Mouse (Mus musculus) midbrain, embryonic 12.5 days (tissue): ENCODE results near the gene BC005537. TPM values are rescaled to one million over a fixed set of nuclear protein-coding genes. Genes with fewer than 3 reads are reported as not detected.

ENCODE experiments used
- ATAC-seq: fragments of 200-750 bp; cut with Nextera tagmentation; 2 replicates; pipeline ENCODE4 v1.8.0; 2017; ENCODE audit warnings: low read depth, moderate TSS enrichment, moderate library complexity; ENCODE audit not compliant: low FRiP score
- H3K27ac ChIP-seq: fragments of 300-500 bp; sonication (generic); replicated peaks from 2 replicates; pipeline ENCODE4 v1.5.1; 2016; ENCODE audit warnings: mild to moderate bottlenecking
- H3K27me3 ChIP-seq: fragments of 300-500 bp; sonication (generic); 2 replicates; pipeline ENCODE4 v1.6.1; 2016; ENCODE audit warnings: mild to moderate bottlenecking
- H3K36me3 ChIP-seq: fragments of 300-500 bp; sonication (generic); 2 replicates; pipeline ENCODE4 v1.6.1; 2016
- H3K4me1 ChIP-seq: fragments of 300-500 bp; sonication (generic); 2 replicates; pipeline ENCODE4 v1.6.1; 2016
- H3K4me2 ChIP-seq: fragments of 300-500 bp; sonication (generic); replicated peaks from 2 replicates; pipeline ENCODE4 v1.6.1; 2016; ENCODE audit warnings: mild to moderate bottlenecking, moderate library complexity
- H3K4me3 ChIP-seq: fragments of 300-500 bp; sonication (generic); 2 replicates; pipeline ENCODE4 v1.5.1; 2016; ENCODE audit warnings: mild to moderate bottlenecking
- H3K9ac ChIP-seq: fragments of 300-500 bp; sonication (generic); replicated peaks from 2 replicates; pipeline ENCODE4 v1.6.1; 2016; ENCODE audit warnings: mild to moderate bottlenecking, moderate library complexity
- H3K9me3 ChIP-seq: fragments of 300-500 bp; sonication (generic); 2 replicates; pipeline ENCODE4 v1.6.1; 2016; ENCODE audit warnings: mild to moderate bottlenecking
- WGBS: fragments of 180-500 bp; shearing (Covaris S2); methylation state at CpG from one replicate; pipeline ENCODE4 v1.1.7; 2016; 5-methylcytosine and 5-hydroxymethylcytosine counted together
- polyA plus RNA-seq: library from polyadenylated mRNA; unstranded; fragments of >200 nt; fragmentation: Nextera tagmentation; extraction: Ambion mirVana; gene quantifications from 2 replicates; pipeline ENCODE4 v1.2.1, GENCODE M21; 2016

BC005537 gene
- polyA plus RNA-seq, 1 experiment from 2014 or later, result 21.5 TPM

- H3K27ac ChIP-seq, result peak overlapping the region; percentile 98
- no peaks in the 10 kb centered on the region for H3K27me3 ChIP-seq
- H3K9ac ChIP-seq, result peak overlapping the region; percentile 95
- peaks cover 12% of the 10 kb centered on the region for H3K36me3 ChIP-seq
- peak overlapping the region; percentile 99 for H3K4me3 ChIP-seq
- ATAC-seq, result no peak
- peak overlapping the region; percentile 86 for H3K4me2 ChIP-seq
- H3K4me1 ChIP-seq, result peaks cover 23% of the 10 kb centered on the region
- 0% methylated on average over 26 of the region's 26 CpGs for WGBS
- H3K9me3 ChIP-seq, result no peaks in the 10 kb centered on the region
These were observed 754 bp downstream of the BC005537 start for GRCm38 (mm10) chr13:24802131-24802691.

- H3K4me2 ChIP-seq, result peak overlapping the region; percentile 86
- no peaks in the 10 kb centered on the region for H3K9me3 ChIP-seq
- peaks cover 22% of the 10 kb centered on the region for H3K36me3 ChIP-seq
- no peaks in the 10 kb centered on the region for H3K27me3 ChIP-seq
- H3K27ac ChIP-seq, result no peak overlapping the region
- H3K4me3 ChIP-seq, result peak overlapping the region; percentile 99
- peak overlapping the region; percentile 95; the same call in 1 of the 2 replicates for H3K9ac ChIP-seq
- 21% methylated on average over 2 of the region's 2 CpGs for WGBS
- peaks cover 23% of the 10 kb centered on the region for H3K4me1 ChIP-seq
- ATAC-seq, result no peak
These were observed 1.7 kb downstream of the BC005537 start for GRCm38 (mm10) chr13:24803196-24803595.

GRCm38 (mm10) chr13:24806079-24806478 is 4.6 kb downstream of the BC005537 start:
- Histone ChIP-seq H3K27me3 (no peaks in the 10 kb centered on the region), H3K4me2 (no peak overlapping the region)
- ATAC-seq, result no peak

GRCm38 (mm10) chr13:24812521-24812920 is 11.1 kb downstream of the BC005537 start:
- 96% methylated on average over 2 of the region's 2 CpGs for WGBS
- Histone ChIP-seq H3K4me3 (no peak overlapping the region), H3K9ac (no peak overlapping the region), H3K27ac (no peak overlapping the region), H3K36me3 (peaks cover 72% of the 10 kb centered on the region), H3K4me1 (no peaks in the 10 kb centered on the region), H3K4me2 (no peak overlapping the region), H3K9me3 (no peaks in the 10 kb centered on the region), H3K27me3 (no peaks in the 10 kb centered on the region)
- ATAC-seq, result no peak

More at GRCm38 (mm10) chr13:24806079-24806478, 4.6 kb downstream of the BC005537 start:
- H3K27ac ChIP-seq, result no peak overlapping the region
- no peak overlapping the region for H3K9ac ChIP-seq
- H3K9me3 ChIP-seq, result no peaks in the 10 kb centered on the region
- no peak overlapping the region for H3K4me3 ChIP-seq
- H3K36me3 ChIP-seq, result peaks cover 48% of the 10 kb centered on the region
- H3K4me1 ChIP-seq, result peaks cover 19% of the 10 kb centered on the region

GRCm38 (mm10) chr13:24814616-24815015 is 13.2 kb downstream of the BC005537 start:
- Histone ChIP-seq H3K27me3 (no peaks in the 10 kb centered on the region), H3K36me3 (peaks cover 54% of the 10 kb centered on the region), H3K27ac (no peak overlapping the region), H3K9me3 (no peaks in the 10 kb centered on the region), H3K4me1 (no peaks in the 10 kb centered on the region), H3K4me2 (no peak overlapping the region), H3K9ac (no peak overlapping the region), H3K4me3 (no peak overlapping the region)
- WGBS, result 86% methylated on average over 1 of the region's 1 CpGs
- no peak for ATAC-seq

GRCm38 (mm10) chr13:24816125-24817092 is 15.0 kb downstream of the BC005537 start:
- 0 out of 2 replicates have a peak overlapping the region, but pooled peaks have one; percentile 22 for H3K27ac ChIP-seq
- no peaks in the 10 kb centered on the region for H3K9me3 ChIP-seq
- H3K4me3 ChIP-seq, result no peak overlapping the region
- H3K9ac ChIP-seq, result no peak overlapping the region
- no peaks in the 10 kb centered on the region for H3K27me3 ChIP-seq
- WGBS, result 75% methylated on average over 4 of the region's 4 CpGs
- H3K4me2 ChIP-seq, result no peak overlapping the region
- peak; percentile 83 for ATAC-seq
- no peaks in the 10 kb centered on the region for H3K4me1 ChIP-seq
- peaks cover 36% of the 10 kb centered on the region for H3K36me3 ChIP-seq

GRCm38 (mm10) chr13:24819931-24820330 is 18.5 kb downstream of the BC005537 start:
- Histone ChIP-seq H3K9me3 (no peaks in the 10 kb centered on the region), H3K36me3 (peaks cover 7% of the 10 kb centered on the region), H3K9ac (no peak overlapping the region), H3K4me2 (no peak overlapping the region), H3K27me3 (no peaks in the 10 kb centered on the region), H3K4me1 (no peaks in the 10 kb centered on the region), H3K27ac (no peak overlapping the region), H3K4me3 (no peak overlapping the region)
- no peak for ATAC-seq
- WGBS, result 70% methylated on average over 1 of the region's 1 CpGs

GRCm38 (mm10) chr13:24822663-24823343 is 21.3 kb downstream of the BC005537 start:
- 90% methylated on average over 16 of the region's 16 CpGs for WGBS
- Histone ChIP-seq H3K9ac (no peak overlapping the region), H3K4me2 (no peak overlapping the region), H3K4me1 (no peaks in the 10 kb centered on the region), H3K9me3 (no peaks in the 10 kb centered on the region), H3K27ac (no peak overlapping the region), H3K36me3 (no peaks in the 10 kb centered on the region), H3K4me3 (no peak overlapping the region), H3K27me3 (no peaks in the 10 kb centered on the region)
- no peak for ATAC-seq

GRCm38 (mm10) chr13:24824647-24825046 is 23.2 kb downstream of the BC005537 start:
- Histone ChIP-seq H3K9me3 (no peaks in the 10 kb centered on the region), H3K27ac (no peak overlapping the region), H3K4me3 (no peak overlapping the region), H3K36me3 (no peaks in the 10 kb centered on the region), H3K27me3 (no peaks in the 10 kb centered on the region), H3K9ac (no peak overlapping the region), H3K4me2 (no peak overlapping the region), H3K4me1 (no peaks in the 10 kb centered on the region)
- WGBS, result 97% methylated on average over 4 of the region's 4 CpGs
- ATAC-seq, result no peak

- 0 out of 2 replicates have a peak, but pooled peaks cover 1% of the 10 kb centered on the region for H3K4me1 ChIP-seq
- 90% methylated on average over 4 of the region's 4 CpGs for WGBS
- H3K9ac ChIP-seq, result no peak overlapping the region
- H3K27me3 ChIP-seq, result no peaks in the 10 kb centered on the region
- no peak overlapping the region for H3K4me3 ChIP-seq
- H3K27ac ChIP-seq, result no peak overlapping the region
- no peak for ATAC-seq
- H3K36me3 ChIP-seq, result no peaks in the 10 kb centered on the region
- H3K9me3 ChIP-seq, result no peaks in the 10 kb centered on the region
- H3K4me2 ChIP-seq, result no peak overlapping the region
These were observed 24.1 kb downstream of the BC005537 start for GRCm38 (mm10) chr13:24825587-24825986.

GRCm38 (mm10) chr13:24826116-24826515 is 24.7 kb downstream of the BC005537 start:
- Histone ChIP-seq H3K4me2 (no peak overlapping the region), H3K4me1 (0 out of 2 replicates have a peak, but pooled peaks cover 3% of the 10 kb centered on the region), H3K27ac (no peak overlapping the region), H3K27me3 (no peaks in the 10 kb centered on the region), H3K9ac (no peak overlapping the region), H3K9me3 (no peaks in the 10 kb centered on the region), H3K4me3 (no peak overlapping the region), H3K36me3 (no peaks in the 10 kb centered on the region)
- 81% methylated on average over 7 of the region's 7 CpGs for whole genome bisulfite sequencing
- ATAC-seq, result no peak
